Mouse (Mus musculus) limb, embryonic 13.5 days (tissue): Measurements from ENCODE around the gene Stxbp1. TPM values are rescaled to one million over a fixed set of nuclear protein-coding genes. Genes with fewer than 3 reads are reported as not detected.

Source experiments
- ATAC-seq: fragments of 200-750 bp; cut with Nextera tagmentation; 2 replicates; pipeline ENCODE4 v1.8.0; 2017; ENCODE audit warnings: low read depth, moderate number of reproducible peaks, moderate TSS enrichment; ENCODE audit not compliant: low FRiP score
- H3K27ac ChIP-seq: fragments of 300-500 bp; sonication (generic); 2 replicates; pipeline ENCODE4 v1.5.1; 2015; ENCODE audit warnings: inconsistent platforms, mild to moderate bottlenecking, moderate library complexity
- H3K27me3 ChIP-seq: fragments of 300-500 bp; sonication (generic); 2 replicates; pipeline ENCODE4 v1.6.1; 2015; ENCODE audit warnings: mild to moderate bottlenecking, inconsistent platforms
- H3K36me3 ChIP-seq: fragments of 300-500 bp; sonication (generic); 2 replicates; pipeline ENCODE4 v1.6.1; 2015; ENCODE audit warnings: inconsistent platforms, mild to moderate bottlenecking, moderate library complexity
- H3K4me1 ChIP-seq: fragments of 300-500 bp; sonication (generic); 2 replicates; pipeline ENCODE4 v1.6.1; 2015; ENCODE audit warnings: inconsistent platforms
- H3K4me2 ChIP-seq: fragments of 300-500 bp; sonication (generic); replicated peaks from 2 replicates; pipeline ENCODE4 v1.6.1; 2015; ENCODE audit warnings: inconsistent platforms, mild to moderate bottlenecking, moderate library complexity
- H3K4me3 ChIP-seq: fragments of 300-500 bp; sonication (generic); 2 replicates; pipeline ENCODE4 v1.5.1; 2015; ENCODE audit warnings: moderate library complexity, mild to moderate bottlenecking, inconsistent platforms
- H3K9ac ChIP-seq: fragments of 300-500 bp; sonication (generic); 2 replicates; pipeline ENCODE4 v1.6.1; 2015; ENCODE audit warnings: mild to moderate bottlenecking, inconsistent platforms
- H3K9me3 ChIP-seq: fragments of 300-500 bp; sonication (generic); 2 replicates; pipeline ENCODE4 v1.6.1; 2016; ENCODE audit warnings: inconsistent platforms
- WGBS: fragments of 180-500 bp; shearing (Covaris S2); methylation state at CpG from one replicate; pipeline ENCODE4 v1.1.7; 2015; 5-methylcytosine and 5-hydroxymethylcytosine counted together
- polyA plus RNA-seq: library from polyadenylated mRNA; unstranded; fragments of >200 nt; fragmentation: Nextera tagmentation; extraction: Ambion mirVana; gene quantifications from 2 replicates; pipeline ENCODE4 v1.2.1, GENCODE M21; 2015

Stxbp1 gene
- polyA plus RNA-seq, 1 experiment from 2014 or later = 20.8 TPM

- WGBS = 1% methylated on average over 18 of the region's 18 CpGs
- Histone ChIP-seq H3K4me1 (peaks cover 20% of the 10 kb centered on the region), H3K9me3 (no peaks in the 10 kb centered on the region), H3K4me3 (peak overlapping the region; percentile 57), H3K9ac (no peak overlapping the region), H3K27ac (no peak overlapping the region), H3K36me3 (peaks cover 21% of the 10 kb centered on the region), H3K27me3 (peaks cover 50% of the 10 kb centered on the region), H3K4me2 (peak overlapping the region; percentile 97)
- ATAC-seq = peak; percentile 70; the same call in 1 of the 2 replicates
Measured at GRCm38 (mm10) chr2:32742173-32742531, 104.9 kb downstream of the Stxbp1 start.

- Histone ChIP-seq H3K27ac (no peak overlapping the region), H3K36me3 (peaks cover 15% of the 10 kb centered on the region), H3K4me2 (peak overlapping the region; percentile 97), H3K4me3 (peak overlapping the region; percentile 57), H3K4me1 (peaks cover 20% of the 10 kb centered on the region), H3K27me3 (peaks cover 50% of the 10 kb centered on the region), H3K9me3 (no peaks in the 10 kb centered on the region), H3K9ac (peak overlapping the region; percentile 63)
- 3% methylated on average over 45 of the region's 58 CpGs for WGBS
- ATAC-seq = peak; percentile 54
Measured at GRCm38 (mm10) chr2:32741273-32742172, 105.5 kb downstream of the Stxbp1 start.

- WGBS = 5% methylated on average over 11 of the region's 11 CpGs
Measured at GRCm38 (mm10) chr2:32740916-32741272, 106.2 kb downstream of the Stxbp1 start, which contains the start of gene 6330409D20Rik. Gene 6330409D20Rik (minus strand): TSS chr2:32741016.

GRCm38 (mm10) chr2:32739311-32739710, 107.7 kb downstream of the Stxbp1 start:
- peaks cover 50% of the 10 kb centered on the region for H3K27me3 ChIP-seq
- WGBS = 74% methylated on average over 4 of the region's 4 CpGs

More at GRCm38 (mm10) chr2:32740916-32741272, 106.2 kb downstream of the Stxbp1 start, which contains the start of gene 6330409D20Rik:
- Histone ChIP-seq H3K9ac (peak within 1 kb of the TSS; percentile 63), H3K4me3 (peak within 1 kb of the TSS; percentile 57), H3K4me2 (peak within 1 kb of the TSS; percentile 97), H3K9me3 (no peaks in the 10 kb centered on the region), H3K27ac (no peak within 1 kb of the TSS), H3K36me3 (peaks cover 8% of the 10 kb centered on the region), H3K27me3 (peaks cover 50% of the 10 kb centered on the region), H3K4me1 (peaks cover 20% of the 10 kb centered on the region)
- no peak for ATAC-seq

More at GRCm38 (mm10) chr2:32739311-32739710, 107.7 kb downstream of the Stxbp1 start:
- ATAC-seq = no peak
- H3K27ac ChIP-seq = no peak overlapping the region
- H3K4me1 ChIP-seq = peaks cover 25% of the 10 kb centered on the region
- H3K36me3 ChIP-seq = no peaks in the 10 kb centered on the region
- H3K9ac ChIP-seq = no peak overlapping the region
- no peaks in the 10 kb centered on the region for H3K9me3 ChIP-seq
- no peak overlapping the region for H3K4me3 ChIP-seq
- no peak overlapping the region for H3K4me2 ChIP-seq

Other genes starting within 250 kb of the Stxbp1 start
- gene St6galnac6, start 247.5 kb downstream of the Stxbp1 start, polyA plus RNA-seq = 29.5 and 29.7 TPM in 2 replicates
- 42.0 and 49.8 TPM in 2 replicates for gene Ak1, start 225.5 kb downstream of the Stxbp1 start, polyA plus RNA-seq
- 43.5 and 45.6 TPM in 2 replicates for gene Eng, start 200.7 kb downstream of the Stxbp1 start, polyA plus RNA-seq
- 34.3 and 35.4 TPM in 2 replicates for gene Fpgs, start 143.1 kb downstream of the Stxbp1 start, polyA plus RNA-seq
- 106 and 112 TPM in 2 replicates for gene Cdk9, start 134.2 kb downstream of the Stxbp1 start, polyA plus RNA-seq
- gene Sh2d3c, start 126.2 kb downstream of the Stxbp1 start, polyA plus RNA-seq = 21.2 and 22.9 TPM in 2 replicates
- 0.51 TPM in 1 of 2 replicates, not detected in the other for gene 6330409D20Rik, start 106.2 kb downstream of the Stxbp1 start, polyA plus RNA-seq
- 72.7 and 74.5 TPM in 2 replicates for gene Tor2a, start 90.0 kb downstream of the Stxbp1 start, polyA plus RNA-seq
- gene Ttc16, start 71.6 kb downstream of the Stxbp1 start, polyA plus RNA-seq = 0.37 and 0.61 TPM in 2 replicates
- gene Ptrh1, start 71.5 kb downstream of the Stxbp1 start, polyA plus RNA-seq = 5.2 and 6.7 TPM in 2 replicates
- 1.3 TPM in 2 replicates for gene Cfap157, start 62.8 kb downstream of the Stxbp1 start, polyA plus RNA-seq
- 48.5 and 55.8 TPM in 2 replicates for gene Fam129b, start 28.9 kb upstream of the Stxbp1 start, polyA plus RNA-seq
- 159 and 175 TPM in 2 replicates for gene Rpl12, start 114.3 kb upstream of the Stxbp1 start, polyA plus RNA-seq
- gene Lrsam1, start 114.4 kb upstream of the Stxbp1 start, polyA plus RNA-seq = 13.9 and 14.1 TPM in 2 replicates
- 27.3 and 28.9 TPM in 2 replicates for gene Slc2a8, start 134.8 kb upstream of the Stxbp1 start, polyA plus RNA-seq